In genomic region chr16:45711263-45711662, GRCm38 (mm10) we compare ENCODE assay signal across 9 mouse cellular contexts. TPM values are rescaled to one million over a fixed set of nuclear protein-coding genes. Genes with fewer than 3 reads are reported as not detected.
DNase-seq lines count a peak whose midpoint lies in the region; ATAC-seq and TF ChIP-seq lines count a peak whose summit lies in the region.
"Had no signal": no experiment of that assay in that cellular context is flagged by ENCODE, and none has a peak within 500 bp of the region (broad histone marks: within the 10 kb centered on the region; RNA-seq: fewer than 3 reads in every experiment).

No protein-coding gene starts in this region.

- peaks cover 61% of the 10 kb centered on the region for H3K36me3 ChIP-seq in hindbrain, embryonic 14.5 days (replicated peaks; ENCODE audit: control insufficient read depth, insufficient read depth)
- no peaks in the 10 kb centered on the region for H3K36me3 ChIP-seq in stomach, postnatal 0 days (ENCODE audit: control insufficient read depth, insufficient read depth, low read length)

- TF ChIP-seq EP300 in stomach, postnatal 0 days (optimal IDR thresholded peaks at IDR 0.05), result no peak

- no peak overlapping the region for H3K9ac ChIP-seq in hindbrain, embryonic 14.5 days
- no peak overlapping the region for H3K9ac ChIP-seq in stomach, postnatal 0 days (ENCODE audit: low read length)
- H3K9ac ChIP-seq: hindbrain, embryonic 15.5 days had no signal

- H3K4me3 ChIP-seq in hindbrain, embryonic 14.5 days (replicated peaks; ENCODE audit: low read length), result no peak overlapping the region
- no peak overlapping the region for H3K4me3 ChIP-seq in stomach, postnatal 0 days (ENCODE audit: low read depth, low read length)
- H3K4me3 ChIP-seq: hindbrain, embryonic 15.5 days had no signal

- no peaks in the 10 kb centered on the region for H3K9me3 ChIP-seq in hindbrain, embryonic 14.5 days (ENCODE audit: control insufficient read depth, low read length)
- H3K9me3 ChIP-seq in stomach, postnatal 0 days (ENCODE audit: control insufficient read depth, low read length), result no peaks in the 10 kb centered on the region
- H3K9me3 ChIP-seq: hindbrain, embryonic 15.5 days had no signal

- no peak overlapping the region for H3K4me2 ChIP-seq in hindbrain, embryonic 14.5 days (replicated peaks)
- no peak overlapping the region for H3K4me2 ChIP-seq in stomach, postnatal 0 days (replicated peaks; ENCODE audit: low read depth)
- H3K4me2 ChIP-seq: hindbrain, embryonic 15.5 days had no signal

- no peaks in the 10 kb centered on the region for H3K27me3 ChIP-seq in hindbrain, embryonic 14.5 days (ENCODE audit: control insufficient read depth, insufficient read depth, low read length)
- H3K27me3 ChIP-seq in stomach, postnatal 0 days (ENCODE audit: control insufficient read depth, insufficient read depth, low read length), result no peaks in the 10 kb centered on the region
- H3K27me3 ChIP-seq: hindbrain, embryonic 15.5 days had no signal

- DNase-seq in cerebellum, adult 11-12 months, result peak; percentile 41
- no peak for DNase-seq in cerebellum, postnatal 4 days (ENCODE audit: low spot score in 2 of 2)
- peak; percentile 10 for DNase-seq in lung, postnatal 36 days
- no peak for DNase-seq in lung, postnatal 14 days
- no peak for DNase-seq in hindbrain, embryonic 14.5 days (ENCODE audit: low spot score)
- DNase-seq in stomach, postnatal 0 days (ENCODE audit: low spot score), result no peak
- DNase-seq in spleen, postnatal 14 days (ENCODE audit: low spot score in 2 of 2), result no peak
- DNase-seq in thymus, adult 18-20 months, result no peak

- 76% methylated on average over 7 of the region's 7 CpGs for WGBS in hindbrain, embryonic 14.5 days
- 76% methylated on average over 7 of the region's 7 CpGs for WGBS in stomach, postnatal 0 days

- no peak overlapping the region for H3K27ac ChIP-seq in hindbrain, embryonic 14.5 days
- no peak overlapping the region for H3K27ac ChIP-seq in stomach, postnatal 0 days (replicated peaks)
- H3K27ac ChIP-seq: hindbrain, embryonic 15.5 days had no signal

- peak; percentile 67 for TF ChIP-seq CTCF in stomach, postnatal 0 days (IDR thresholded peaks at IDR 0.05; ENCODE audit: low read depth)

- ATAC-seq in hindbrain, embryonic 14.5 days (ENCODE audit: low FRiP score), result peak; percentile 21; the same call in 1 of the 2 replicates
- ATAC-seq in stomach, postnatal 0 days (ENCODE audit: low FRiP score, low TSS enrichment), result no peak

- H3K4me1 ChIP-seq in hindbrain, embryonic 14.5 days (replicated peaks; ENCODE audit: control insufficient read depth, insufficient read depth, low read length), result no peaks in the 10 kb centered on the region
- no peaks in the 10 kb centered on the region for H3K4me1 ChIP-seq in stomach, postnatal 0 days (replicated peaks; ENCODE audit: control insufficient read depth, insufficient read depth)
- H3K4me1 ChIP-seq: hindbrain, embryonic 15.5 days had no signal

RNA-seq across cellular contexts. Expression of gene Tagln3, which starts 13.1 kb away (rescaled TPM):
- 457 and 485 TPM in 2 replicates for polyA plus RNA-seq in hindbrain, embryonic 14.5 days (2014; fragmentation: Nextera tagmentation; extraction: Ambion mirVana)
- polyA plus RNA-seq in stomach, postnatal 0 days (2015; fragmentation: Nextera tagmentation; extraction: Ambion mirVana), result 11.1 and 11.2 TPM in 2 replicates

RNA-seq across cellular contexts. Expression of gene Tmprss7, which starts 17.8 kb away (rescaled TPM):
- polyA plus RNA-seq in hindbrain, embryonic 14.5 days (2014; fragmentation: Nextera tagmentation; extraction: Ambion mirVana), result 0.53 and 0.59 TPM in 2 replicates
- 0.13 and 0.21 TPM in 2 replicates for polyA plus RNA-seq in stomach, postnatal 0 days (2015; fragmentation: Nextera tagmentation; extraction: Ambion mirVana)

RNA-seq across cellular contexts. Expression of gene Abhd10, which starts 31.5 kb away (rescaled TPM):
- polyA plus RNA-seq in hindbrain, embryonic 14.5 days (2014; fragmentation: Nextera tagmentation; extraction: Ambion mirVana), result 34.5 and 34.7 TPM in 2 replicates
- 19.8 and 21.6 TPM in 2 replicates for polyA plus RNA-seq in stomach, postnatal 0 days (2015; fragmentation: Nextera tagmentation; extraction: Ambion mirVana)

RNA-seq across cellular contexts. Expression of gene BC016579, which starts 57.4 kb away (rescaled TPM):
- 0.09 TPM in 1 of 2 replicates, not detected in the other for polyA plus RNA-seq in hindbrain, embryonic 14.5 days (2014; fragmentation: Nextera tagmentation; extraction: Ambion mirVana)
- polyA plus RNA-seq in stomach, postnatal 0 days (2015; fragmentation: Nextera tagmentation; extraction: Ambion mirVana), result 10.2 and 10.6 TPM in 2 replicates
- polyA plus RNA-seq: hindbrain, embryonic 15.5 days had no signal

Comparison
In these comparisons a context has a peak if more than half of its experiments do, and no peak if none do; other contexts are left out.
1. DNase-seq: peak in cerebellum, adult 11-12 months (single experiment) and lung, postnatal 36 days (single experiment); none in cerebellum, postnatal 4 days (0 of 2), lung, postnatal 14 days (single experiment), hindbrain, embryonic 14.5 days (single experiment), stomach, postnatal 0 days (single experiment), spleen, postnatal 14 days (0 of 2) and thymus, adult 18-20 months (0 of 2).
2. RNA of gene Tagln3, which starts 13.1 kb away (polyA plus RNA-seq): 457 to 485 TPM in hindbrain, embryonic 14.5 days; 11.1 to 11.2 TPM in stomach, postnatal 0 days; every median in the first group is over 10 times any median in the second.